Mouse (Mus musculus) retina, postnatal 1 day (tissue): ENCODE measurements around the gene Chpf2.
"Not testable (repeated sequence)": the region's sequence is repeated elsewhere in the genome, so short reads cannot be mapped to it uniquely, and the experiment has no call there.

Experiments
- DNase-seq: peaks from one replicate; pipeline ENCODE4 v3.0.0-alpha.2; 2012

Chpf2 gene

GRCm38 (mm10) chr5:24586547-24587199, at the start of gene Chpf2:
Gene Chpf2 (plus strand): TSS chr5:24586741.
- DNase-seq: peak; percentile 91

DNA sequence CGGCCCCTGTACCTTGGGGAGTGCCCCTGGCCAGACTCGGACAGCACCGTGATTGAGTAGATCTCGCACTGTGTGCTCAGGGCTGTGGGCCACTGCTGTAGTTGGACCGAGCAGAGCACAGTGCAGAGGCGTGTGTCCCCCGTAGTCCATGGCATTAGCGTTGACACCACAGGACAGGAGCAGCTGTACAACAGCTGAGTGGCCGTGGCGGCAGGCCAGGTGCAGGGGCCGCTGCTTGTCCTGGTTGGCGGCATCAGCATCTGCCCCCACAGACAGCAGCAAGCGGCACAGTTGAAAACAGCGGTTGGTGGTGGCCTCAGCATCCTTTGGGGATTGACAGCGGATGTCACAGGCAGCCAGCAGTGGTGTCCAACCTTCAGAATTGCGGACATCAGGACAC, 48.9 kb upstream of the Chpf2 start:
- DNase-seq: no peak

DNA sequence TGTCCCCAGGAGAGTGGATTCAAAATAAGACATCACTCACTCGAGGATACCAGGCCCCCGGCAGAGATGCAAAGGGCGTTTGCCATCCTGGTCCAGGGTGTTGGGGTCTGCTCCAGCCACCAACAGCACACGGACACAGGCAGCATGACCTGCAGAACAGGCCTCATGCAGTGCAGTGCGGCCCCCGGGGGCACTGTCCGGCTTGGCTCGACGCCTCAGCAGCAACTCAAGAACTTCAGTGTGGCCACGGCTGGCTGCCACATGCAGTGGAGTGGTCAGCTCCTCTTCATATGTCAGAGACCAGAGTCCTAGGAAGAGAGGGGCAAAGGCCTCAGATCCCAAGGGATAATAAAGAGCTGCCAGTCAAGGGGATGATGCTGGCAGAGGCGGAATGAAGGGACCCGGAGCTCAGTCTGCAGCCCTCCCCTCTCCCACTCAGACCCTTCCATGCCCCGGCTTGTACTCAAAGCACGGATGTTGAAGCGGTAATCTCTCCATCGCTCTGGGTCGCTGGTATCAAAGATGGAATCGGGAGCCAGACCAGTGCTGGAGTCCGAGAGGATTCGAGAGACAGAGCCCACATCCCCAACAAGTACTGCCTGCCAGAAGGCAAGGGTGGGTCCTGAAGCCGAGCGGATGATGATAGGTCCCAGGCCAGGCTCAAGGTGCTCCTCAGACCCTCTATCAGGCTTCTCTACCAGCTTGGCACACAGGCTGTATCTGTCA, 46.8 kb upstream of the Chpf2 start:
- DNase-seq: no peak

DNA sequence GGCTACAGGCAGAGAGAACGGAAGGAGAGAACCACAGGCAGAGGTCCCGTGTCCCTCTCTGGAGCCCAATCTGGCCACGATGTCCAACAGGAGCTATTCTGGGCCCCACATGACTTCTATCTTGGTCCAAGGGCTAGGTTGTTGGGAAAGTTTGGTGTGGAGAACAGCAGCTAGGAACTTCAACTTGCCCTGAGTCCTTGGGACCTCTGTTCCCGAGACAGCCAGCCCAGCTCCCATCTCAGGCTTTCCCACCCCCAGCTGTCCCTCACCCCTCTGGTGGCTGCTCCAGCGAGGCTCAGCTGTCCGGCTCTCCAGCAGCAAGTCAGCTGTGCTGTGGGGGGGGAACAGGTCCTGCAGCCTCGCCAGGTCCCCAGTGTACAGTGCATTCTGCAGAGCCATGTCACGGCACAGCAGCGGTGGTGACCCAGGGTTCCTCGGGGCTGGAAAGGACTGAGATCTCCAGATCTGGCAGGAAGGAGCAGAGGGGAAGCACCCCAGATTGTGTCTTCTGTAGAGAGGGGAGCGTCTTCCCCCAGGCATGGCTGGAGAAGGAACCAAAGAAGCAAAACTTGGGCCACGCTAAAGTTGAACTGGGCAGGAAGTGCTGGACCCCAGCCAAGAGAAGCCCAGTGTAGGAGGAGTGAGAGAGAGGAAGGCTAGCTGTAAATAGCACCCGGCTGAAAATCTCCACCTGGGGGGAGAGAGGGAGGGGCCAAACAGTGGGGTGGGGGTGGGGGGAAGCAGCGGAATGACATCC, 46.0 kb upstream of the Chpf2 start, which contains the start of gene Asb10:
Asb10 (minus strand) TSS at position 592 of the 757 bp plus-strand sequence.
- no peak for DNase-seq

- no peak for DNase-seq
Measured at GRCm38 (mm10) chr5:24541144-24541569, 45.4 kb upstream of the Chpf2 start.

DNA sequence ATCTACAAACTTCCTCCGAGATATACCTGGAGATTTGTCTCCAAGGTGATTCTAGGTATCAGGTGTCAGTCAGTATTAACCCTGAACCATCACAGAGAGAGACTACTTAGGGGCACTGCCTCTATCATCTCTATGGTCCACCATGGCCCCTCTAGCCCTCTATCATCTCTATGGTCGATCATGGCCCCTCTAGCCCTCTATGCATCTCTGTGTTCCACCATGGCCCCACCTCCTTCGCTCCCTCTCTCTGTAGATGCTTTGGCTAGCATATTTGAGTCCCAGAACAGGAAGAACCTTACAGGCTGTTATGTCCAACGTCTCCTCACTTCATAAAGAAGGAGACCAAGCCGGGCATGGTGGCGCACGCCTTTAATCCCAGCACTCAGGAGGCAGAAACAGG, 43.9 kb upstream of the Chpf2 start:
- peak; percentile 43 for DNase-seq

DNA sequence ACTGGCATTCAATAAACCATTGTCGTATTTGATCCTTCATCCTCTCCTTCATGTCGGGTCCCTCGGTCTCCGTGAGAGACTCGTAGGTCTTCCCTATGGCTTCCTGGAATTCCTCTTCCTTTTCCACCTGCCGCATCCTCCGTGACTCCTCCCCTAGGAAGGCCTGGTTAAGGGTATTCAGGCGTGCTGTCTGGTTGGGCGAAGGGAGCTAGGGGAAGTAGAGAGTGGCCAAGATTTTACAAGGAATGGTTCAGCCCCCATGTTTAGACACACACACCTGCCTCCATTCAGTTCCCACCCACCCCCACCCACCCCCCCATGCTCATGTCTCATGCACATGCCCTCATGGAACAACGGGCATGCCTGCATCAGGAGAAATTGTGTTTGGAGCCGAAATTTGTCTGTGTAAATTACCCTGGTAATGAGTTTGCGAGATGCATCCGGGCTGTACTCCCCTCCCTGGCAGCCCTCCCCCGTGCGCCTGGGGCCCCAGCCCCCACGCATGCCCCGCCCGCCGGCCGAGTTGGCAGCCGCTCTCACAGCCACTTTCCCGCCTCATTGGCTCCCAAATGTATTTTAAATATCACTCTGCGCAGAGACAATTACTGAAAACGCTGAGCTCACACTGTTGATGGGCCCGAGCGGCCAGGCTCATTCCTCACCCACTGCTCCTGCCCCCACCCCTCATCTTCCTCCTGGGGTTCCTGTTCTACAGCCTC, 35.8 kb upstream of the Chpf2 start:
- DNase-seq: peak; percentile 82

DNA sequence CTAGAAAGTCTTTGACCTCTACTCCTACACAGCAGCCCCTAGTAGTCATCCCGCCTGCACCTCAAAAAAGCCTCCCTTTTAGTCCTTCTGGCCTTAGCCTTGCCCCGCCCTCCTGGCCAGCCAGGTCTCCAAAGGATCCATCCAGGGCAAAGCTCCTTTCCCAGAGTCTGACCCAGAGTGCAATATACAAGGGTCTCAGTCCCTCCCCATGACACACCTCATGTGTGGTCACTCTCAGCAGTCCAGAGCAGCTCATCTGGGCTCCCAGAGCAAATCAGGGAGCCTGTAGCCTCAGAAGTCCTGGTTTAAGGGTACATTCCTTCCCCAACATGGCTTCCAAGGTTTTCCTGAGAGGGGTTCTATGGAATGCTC, 35.2 kb upstream of the Chpf2 start:
- DNase-seq: no peak

GRCm38 (mm10) chr5:24553621-24554244, 32.8 kb upstream of the Chpf2 start:
- DNase-seq: no peak

DNA sequence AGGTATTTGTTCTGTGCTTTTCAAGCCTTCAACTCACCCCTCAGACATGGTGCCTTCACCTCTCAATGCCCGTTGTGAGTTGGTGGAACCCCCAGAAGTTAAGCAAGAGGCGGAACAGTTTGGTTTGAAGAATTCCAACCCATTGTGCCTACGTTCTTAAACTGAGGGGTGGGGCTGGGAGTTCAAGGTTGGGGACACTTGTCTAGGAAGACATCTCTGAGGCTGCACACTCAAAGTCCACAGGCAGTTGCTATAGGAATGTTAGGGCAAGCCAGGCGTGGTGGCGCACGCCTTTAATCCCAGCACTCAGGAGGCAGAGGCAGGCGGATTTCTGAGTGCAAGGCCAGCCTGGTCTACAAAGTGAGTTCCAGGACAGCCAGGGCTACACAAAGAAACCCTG, 31.2 kb upstream of the Chpf2 start:
- not testable (repeated sequence) for DNase-seq

GRCm38 (mm10) chr5:24556709-24557108, 29.8 kb upstream of the Chpf2 start, which contains the start of gene 4931409K22Rik:
Gene 4931409K22Rik (minus strand): TSS chr5:24556809.
- DNase-seq: no peak

DNA sequence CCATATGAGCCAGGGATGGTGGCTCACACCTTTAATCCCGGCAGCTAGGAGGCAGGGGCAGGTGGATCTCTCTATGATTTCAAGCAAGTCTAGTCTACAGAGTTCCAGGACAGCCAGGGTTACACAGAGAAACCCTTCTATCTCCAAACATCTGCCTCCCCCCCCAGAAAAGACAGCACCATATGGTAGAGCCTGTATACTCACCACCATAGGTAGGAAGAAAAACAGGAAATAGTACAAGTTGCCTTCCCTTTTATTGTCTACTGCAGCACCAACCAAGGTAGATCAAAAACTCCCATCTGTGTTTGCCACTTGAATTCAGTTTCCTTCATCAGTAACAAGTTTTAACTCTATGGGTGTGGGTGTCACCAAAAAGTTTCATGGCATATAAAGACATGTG, 10.6 kb upstream of the Chpf2 start:
- DNase-seq: no peak

- DNase-seq: no peak
Measured at GRCm38 (mm10) chr5:24576801-24577182, 9.7 kb upstream of the Chpf2 start.

GRCm38 (mm10) chr5:24577183-24577929, 9.2 kb upstream of the Chpf2 start, which contains the start of gene Abcf2:
Gene Abcf2 (minus strand): TSS chr5:24577467.
- DNase-seq: peak; percentile 100

DNA sequence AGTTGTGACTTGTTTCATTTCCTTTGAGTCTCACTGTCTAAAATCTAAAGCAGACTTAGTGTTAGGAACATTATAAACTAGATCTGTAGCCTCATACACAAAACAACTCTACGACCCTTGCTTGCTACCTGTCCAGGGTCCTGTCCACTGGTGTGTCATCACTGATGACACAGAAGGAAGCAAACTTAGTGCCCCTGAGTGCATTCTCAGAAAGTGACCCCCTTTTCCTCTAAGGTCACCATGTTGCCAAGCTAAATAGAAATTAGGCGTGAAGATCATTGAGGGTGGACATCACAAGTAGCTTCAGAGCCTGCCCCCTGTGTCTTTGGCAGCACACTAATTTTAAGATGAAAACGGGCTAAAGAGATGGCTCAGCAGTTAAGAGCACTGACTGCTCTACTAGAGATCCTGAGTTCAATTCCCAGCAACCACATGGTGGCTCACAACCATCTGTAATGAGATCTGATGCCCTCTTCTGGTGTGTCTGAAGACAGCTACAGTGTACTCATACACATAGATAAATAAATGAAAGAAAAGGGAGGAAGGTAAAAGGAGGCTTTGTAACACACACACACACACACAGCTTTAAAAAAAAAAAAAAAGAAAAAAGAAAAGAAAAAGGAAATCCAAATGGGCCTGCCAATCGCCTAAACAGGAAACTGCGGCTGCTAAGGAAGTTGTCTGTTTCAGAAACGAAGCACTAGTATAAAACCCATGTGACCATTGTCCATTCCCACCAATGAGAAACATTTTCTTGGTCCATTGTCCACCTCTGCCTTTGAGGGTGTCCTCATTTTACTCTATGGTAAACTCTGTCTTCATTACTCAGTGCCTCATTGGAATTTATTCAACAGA, 8.2 kb upstream of the Chpf2 start:
- no peak for DNase-seq

- no peak for DNase-seq
Measured at GRCm38 (mm10) chr5:24586106-24586505, 435 bp upstream of the Chpf2 start.

- peak; percentile 35 for DNase-seq
Measured at GRCm38 (mm10) chr5:24587200-24587577, 648 bp downstream of the Chpf2 start.

- no peak for DNase-seq
Measured at GRCm38 (mm10) chr5:24589511-24590500, 3.3 kb downstream of the Chpf2 start.

GRCm38 (mm10) chr5:24591268-24591721, 4.8 kb downstream of the Chpf2 start:
- no peak for DNase-seq
